Mouse (Mus musculus) ZHBTc4 (cell line): ENCODE results near the gene Nudcd2.

Experiments used
- DNase-seq: peaks from one replicate; pipeline ENCODE4 v3.0.0-alpha.2; 2011; ENCODE audit warnings: low read depth, low spot score

Nudcd2 gene

DNA sequence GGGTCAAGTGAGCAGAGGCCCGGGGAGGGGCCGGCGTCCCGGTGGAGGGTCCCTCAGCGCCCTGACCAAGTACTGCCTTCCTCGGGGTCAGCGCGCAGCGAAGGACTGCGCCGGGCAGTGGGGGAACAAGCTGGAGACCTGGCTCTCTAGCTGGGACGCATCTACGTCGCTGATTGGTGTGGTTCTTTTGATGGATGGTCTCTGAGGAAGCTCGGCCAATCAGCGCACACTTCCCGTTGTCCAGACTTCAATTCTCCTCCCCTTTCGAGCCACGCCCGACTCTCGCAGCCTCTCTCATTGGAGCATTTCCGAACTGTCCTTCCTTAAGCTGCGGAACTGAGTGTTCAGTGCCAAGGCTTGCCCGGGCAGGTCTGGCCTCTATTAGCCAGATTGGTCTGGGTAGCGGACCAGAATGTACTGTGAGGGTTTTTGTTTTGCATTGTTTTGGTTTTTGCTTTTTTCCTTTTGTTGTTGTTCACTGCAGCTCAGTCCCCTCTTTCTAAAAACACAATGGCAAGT lies 21.7 kb downstream of the Nudcd2 start, which contains the start of gene Ccng1:
Ccng1 (minus strand) TSS at position 203 of the 519 bp plus-strand sequence.
- peak; percentile 98 for DNase-seq

DNA sequence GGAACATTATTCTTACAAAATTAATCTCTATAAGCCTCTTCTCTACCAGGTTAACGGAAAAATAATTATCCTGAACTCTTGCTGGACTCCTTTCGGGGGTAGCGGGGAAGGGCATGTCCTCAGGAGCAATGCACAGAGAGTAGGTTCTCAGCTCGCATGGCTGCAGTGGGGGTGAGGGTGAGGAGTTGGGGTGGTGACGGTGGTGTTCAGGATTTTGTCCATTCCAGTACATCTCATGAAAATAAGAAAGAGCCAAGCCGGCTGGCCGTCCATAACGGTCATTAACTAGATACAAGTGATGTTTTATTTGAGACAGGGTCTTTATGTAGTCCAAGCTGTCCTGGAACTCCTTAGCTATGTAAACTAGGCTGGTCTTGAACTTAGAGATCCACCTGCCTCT lies 22.5 kb downstream of the Nudcd2 start:
- DNase-seq: no peak

DNA sequence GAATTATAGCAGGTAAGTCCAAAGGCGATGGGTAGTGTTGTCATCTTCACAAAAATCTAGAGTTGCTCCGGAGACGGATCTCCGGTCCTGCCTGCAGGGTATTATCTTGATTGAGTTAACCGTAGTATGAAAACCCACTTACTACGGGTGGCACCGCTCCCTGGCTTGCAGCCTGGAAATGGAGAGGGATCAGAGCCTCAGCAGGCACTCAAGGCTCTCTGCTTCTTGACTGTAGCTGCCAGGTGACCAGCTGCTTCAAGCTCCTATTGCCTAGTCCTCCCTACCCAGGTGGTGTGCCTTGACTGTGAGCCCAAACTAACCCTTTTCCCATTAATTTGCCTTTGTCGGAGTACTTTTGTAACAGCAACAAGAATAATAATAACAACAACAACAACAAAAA lies 26.4 kb downstream of the Nudcd2 start:
- no peak for DNase-seq

GRCm38 (mm10) chr11:40763395-40763794 lies 29.9 kb downstream of the Nudcd2 start:
- peak; percentile 72 for DNase-seq

DNA sequence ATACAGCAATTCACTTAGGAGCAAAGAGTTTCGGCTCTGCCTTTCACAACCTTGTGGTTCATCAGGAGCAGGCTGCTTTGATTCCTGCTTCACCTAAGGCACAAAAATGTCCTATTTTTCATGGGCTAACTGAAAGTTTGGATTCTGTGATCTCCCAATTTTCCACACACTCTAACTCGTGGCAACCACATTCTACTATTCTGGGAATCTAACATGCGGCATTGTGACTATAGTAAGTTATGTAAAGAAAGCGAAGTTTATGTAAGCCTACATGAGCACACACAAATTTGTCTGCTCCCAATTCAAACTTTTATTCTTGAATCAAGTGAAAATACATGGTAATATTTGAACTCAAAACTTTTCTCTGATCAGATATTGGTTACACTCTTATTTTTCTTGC lies 31.2 kb downstream of the Nudcd2 start:
- no peak for DNase-seq

GRCm38 (mm10) chr11:40775315-40776269 lies 42.1 kb downstream of the Nudcd2 start:
- peak; percentile 55 for DNase-seq

- no peak for DNase-seq
These were observed 48.4 kb downstream of the Nudcd2 start for GRCm38 (mm10) chr11:40781857-40782256.

GRCm38 (mm10) chr11:40783346-40783745 lies 49.9 kb downstream of the Nudcd2 start:
- no peak for DNase-seq

- no peak for DNase-seq
These were observed 50.9 kb downstream of the Nudcd2 start for GRCm38 (mm10) chr11:40784326-40784725.

GRCm38 (mm10) chr11:40786900-40787299 lies 53.4 kb downstream of the Nudcd2 start:
- DNase-seq: no peak
